Mouse (Mus musculus) limb, embryonic 11.5 days (tissue): ENCODE results near the gene Tmem161a. TPM values are rescaled to one million over a fixed set of nuclear protein-coding genes. Genes with fewer than 3 reads are reported as not detected.

Source experiments
- ATAC-seq: fragments of 200-750 bp; cut with Nextera tagmentation; 2 replicates; pipeline ENCODE4 v1.8.0; 2017; ENCODE audit warnings: low read depth; ENCODE audit not compliant: insufficient number of reproducible peaks, low FRiP score, low TSS enrichment
- DNase-seq: peaks from one replicate; pipeline ENCODE4 v3.0.0-alpha.2; 2015; ENCODE audit warnings: low spot score
- H3K27ac ChIP-seq: fragments of 300-500 bp; sonication (generic); replicated peaks from 2 replicates; pipeline ENCODE4 v1.5.1; 2014; ENCODE audit warnings: low read depth, mild to moderate bottlenecking, low read length
- H3K27me3 ChIP-seq: fragments of 300-500 bp; sonication (generic); 2 replicates; pipeline ENCODE4 v1.6.1; 2014; ENCODE audit warnings: mild to moderate bottlenecking, low read length, mixed read lengths; ENCODE audit not compliant: control insufficient read depth, insufficient read depth
- H3K36me3 ChIP-seq: fragments of 300-500 bp; sonication (generic); 2 replicates; pipeline ENCODE4 v1.6.1; 2014; ENCODE audit warnings: mild to moderate bottlenecking, low read length, moderate library complexity, mixed read lengths; ENCODE audit not compliant: control insufficient read depth, insufficient read depth
- H3K4me1 ChIP-seq: fragments of 300-500 bp; sonication (generic); 2 replicates; pipeline ENCODE4 v1.6.1; 2014; ENCODE audit warnings: low read length, mixed read lengths; ENCODE audit not compliant: control insufficient read depth, insufficient read depth
- H3K4me2 ChIP-seq: fragments of 300-500 bp; sonication (generic); 2 replicates; pipeline ENCODE4 v1.6.1; 2014; ENCODE audit warnings: low read depth, mild to moderate bottlenecking, moderate library complexity; ENCODE audit not compliant: severe bottlenecking
- H3K4me3 ChIP-seq: fragments of 300-500 bp; sonication (generic); 2 replicates; pipeline ENCODE4 v1.5.1; 2014; ENCODE audit warnings: low read depth, low read length
- H3K9ac ChIP-seq: fragments of 300-500 bp; sonication (generic); 2 replicates; pipeline ENCODE4 v1.6.1; 2014; ENCODE audit warnings: mild to moderate bottlenecking, low read length
- H3K9me3 ChIP-seq: fragments of 300-500 bp; sonication (generic); 2 replicates; pipeline ENCODE4 v1.6.1; 2016; ENCODE audit warnings: low read length; ENCODE audit not compliant: control insufficient read depth
- WGBS: fragments of 180-500 bp; shearing (Covaris S2); extraction: QIAGEN DNeasy Blood & Tissue Kit; methylation state at CpG from one replicate; pipeline ENCODE4 v1.1.7; 2014; 5-methylcytosine and 5-hydroxymethylcytosine counted together
- polyA plus RNA-seq: library from polyadenylated mRNA; unstranded; fragments of >200 nt; fragmentation: Nextera tagmentation; extraction: Ambion mirVana; gene quantifications from 2 replicates; pipeline ENCODE4 v1.2.1, GENCODE M21; 2014

The Tmem161a gene
- polyA plus RNA-seq, 1 experiment from 2014 or later, result 43.5 TPM

DNA sequence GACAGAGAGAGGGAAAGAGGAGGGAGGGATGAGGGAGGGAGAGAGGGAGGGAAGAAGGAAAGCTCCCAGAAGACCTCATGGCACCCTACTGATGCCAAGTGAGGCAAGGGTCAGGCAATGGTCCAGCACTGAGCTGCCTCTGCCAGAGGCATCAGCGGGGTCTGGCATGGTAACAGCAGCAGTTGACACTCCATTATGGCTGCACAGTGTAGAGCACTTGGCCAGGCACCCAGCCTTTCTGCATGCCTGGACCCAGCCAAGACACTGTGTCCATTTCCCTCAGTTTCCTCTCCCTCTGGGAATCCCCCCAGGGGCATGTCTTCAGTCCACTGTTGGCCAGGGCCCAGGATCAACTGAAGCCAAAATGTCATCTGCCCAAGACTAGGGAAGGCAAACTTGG is 44.4 kb downstream of the Tmem161a start:
- no peak overlapping the region for H3K27ac ChIP-seq
- H3K27me3 ChIP-seq, result no peaks in the 10 kb centered on the region
- H3K4me1 ChIP-seq, result peaks cover 12% of the 10 kb centered on the region; the same call in 1 of the 2 replicates
- ATAC-seq (no peak), DNase-seq (no peak)
- no peak overlapping the region for H3K9ac ChIP-seq
- H3K4me2 ChIP-seq, result no peak overlapping the region
- H3K4me3 ChIP-seq, result no peak overlapping the region
- no peaks in the 10 kb centered on the region for H3K9me3 ChIP-seq
- 88% methylated on average over 1 of the region's 1 CpGs for WGBS
- no peaks in the 10 kb centered on the region for H3K36me3 ChIP-seq

DNA sequence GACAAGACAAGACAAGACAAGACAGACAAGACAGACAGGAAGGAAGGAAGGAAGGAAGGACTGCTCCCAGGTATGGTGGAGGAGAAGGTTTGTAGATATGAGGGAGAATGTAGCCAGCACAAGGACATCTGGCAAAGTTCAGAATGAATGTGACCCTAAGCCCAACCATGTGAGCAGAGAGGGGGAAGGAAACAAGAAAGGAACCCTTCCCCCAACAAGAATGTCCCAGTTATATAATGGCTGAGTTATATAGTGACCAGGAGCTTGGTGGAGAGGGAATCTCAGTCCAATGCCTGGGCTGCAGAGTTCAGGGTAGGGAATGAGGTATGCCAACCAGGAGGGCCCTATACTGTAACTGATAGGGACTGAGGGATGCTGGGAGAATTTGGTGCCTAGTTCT is 45.3 kb downstream of the Tmem161a start:
- no peak overlapping the region for H3K4me3 ChIP-seq
- H3K9ac ChIP-seq, result no peak overlapping the region

DNA sequence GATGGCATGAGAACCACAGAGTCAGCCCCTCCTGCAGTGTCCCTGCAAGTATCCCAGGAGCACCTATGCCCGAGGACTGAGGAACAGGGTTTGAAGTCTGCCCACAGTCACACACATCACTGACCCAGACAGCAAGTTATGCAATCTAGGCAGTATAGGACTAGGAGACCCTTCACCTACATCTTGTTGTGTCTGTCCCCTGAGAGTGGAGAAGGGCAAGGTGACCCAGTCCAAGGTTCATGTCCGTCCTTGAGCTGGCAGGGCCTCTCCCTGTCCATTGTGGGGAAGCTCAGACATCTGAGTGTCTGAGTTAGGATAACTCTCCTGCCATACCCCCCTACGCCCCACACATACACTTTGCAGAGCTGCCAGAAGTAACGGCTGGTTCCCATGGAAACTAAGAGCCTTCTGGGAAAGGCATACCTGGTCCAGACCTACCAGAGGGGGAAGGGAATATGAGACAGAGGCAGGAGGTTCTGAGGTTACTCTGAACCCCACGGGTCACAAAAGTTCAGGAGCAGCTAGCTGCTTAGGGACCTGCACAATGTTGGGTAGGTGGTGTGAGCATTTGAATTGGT is 47.0 kb downstream of the Tmem161a start:
- Histone ChIP-seq H3K4me2 (no peak overlapping the region), H3K9ac (no peak overlapping the region; the same call in 1 of the 2 replicates), H3K27ac (no peak overlapping the region), H3K4me1 (peaks cover 10% of the 10 kb centered on the region; the same call in 1 of the 2 replicates), H3K9me3 (no peaks in the 10 kb centered on the region), H3K36me3 (no peaks in the 10 kb centered on the region), H3K27me3 (no peaks in the 10 kb centered on the region), H3K4me3 (no peak overlapping the region)
- 53% methylated on average over 5 of the region's 5 CpGs for WGBS
- ATAC-seq (peak; percentile 7; the same call in 1 of the 2 replicates), DNase-seq (no peak)

More for the DNA sequence above, 45.3 kb downstream of the Tmem161a start:
- no peak overlapping the region for H3K27ac ChIP-seq
- no peak for ATAC-seq
- no peaks in the 10 kb centered on the region for H3K27me3 ChIP-seq
- DNase-seq, result no peak
- H3K4me2 ChIP-seq, result no peak overlapping the region
- H3K4me1 ChIP-seq, result peaks cover 10% of the 10 kb centered on the region; the same call in 1 of the 2 replicates
- no peaks in the 10 kb centered on the region for H3K9me3 ChIP-seq
- H3K36me3 ChIP-seq, result no peaks in the 10 kb centered on the region

DNA sequence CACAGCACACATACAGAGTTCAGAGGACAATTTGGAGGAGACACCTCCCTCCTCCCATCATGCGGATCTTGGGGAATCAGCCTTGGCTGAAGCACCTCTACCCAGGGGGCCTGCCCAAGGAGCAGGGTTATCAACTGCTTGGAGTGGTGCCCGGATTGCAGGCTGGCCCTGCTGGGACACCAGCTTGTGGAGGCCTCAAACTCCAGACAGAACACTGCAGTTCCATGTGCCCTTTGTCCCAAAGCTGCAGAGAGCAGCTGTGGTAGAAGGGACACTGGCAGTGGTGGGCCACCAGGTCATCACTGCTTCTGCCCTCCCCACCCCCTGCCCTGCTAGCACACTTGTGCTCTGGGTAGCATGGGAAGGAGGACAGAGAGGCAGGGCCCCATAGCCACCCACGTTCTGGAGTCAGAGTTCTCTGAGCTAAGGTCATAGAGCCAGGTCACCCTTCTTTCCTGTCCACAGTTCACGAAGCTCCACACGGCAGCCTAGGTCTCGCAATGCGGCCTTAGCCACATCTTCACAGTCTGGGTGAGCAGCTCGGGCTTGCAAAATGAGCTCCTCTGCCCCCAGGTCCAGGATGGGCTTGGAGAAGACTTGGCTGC is 48.2 kb downstream of the Tmem161a start:
- H3K27me3 ChIP-seq, result no peaks in the 10 kb centered on the region
- 75% methylated on average over 8 of the region's 8 CpGs for WGBS
- H3K4me2 ChIP-seq, result no peak overlapping the region
- peaks cover 10% of the 10 kb centered on the region; the same call in 1 of the 2 replicates for H3K4me1 ChIP-seq
- H3K9ac ChIP-seq, result no peak overlapping the region
- no peak for ATAC-seq
- H3K4me3 ChIP-seq, result no peak overlapping the region
- no peak for DNase-seq
- no peaks in the 10 kb centered on the region for H3K9me3 ChIP-seq
- H3K36me3 ChIP-seq, result peaks cover 3% of the 10 kb centered on the region; the same call in 1 of the 2 replicates
- H3K27ac ChIP-seq, result no peak overlapping the region

DNA sequence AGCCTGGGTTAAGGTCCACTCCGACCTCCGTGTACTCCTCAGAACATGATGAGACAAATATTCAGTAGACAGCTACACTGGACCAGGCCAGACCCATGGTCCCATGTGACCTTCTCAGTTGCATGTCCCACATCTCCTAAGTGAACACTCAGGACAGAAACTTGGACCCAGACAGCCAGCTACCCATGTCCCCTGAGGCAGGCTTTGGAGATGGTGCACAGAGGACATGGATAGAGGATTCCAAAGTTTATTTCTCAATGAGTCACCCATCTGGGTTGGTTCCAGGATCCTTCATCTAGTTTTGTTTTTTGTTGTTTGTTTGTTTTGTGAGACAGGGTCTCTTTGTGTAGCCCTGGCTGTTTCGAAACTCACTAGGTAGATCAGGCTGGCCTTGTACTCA is 48.8 kb downstream of the Tmem161a start:
- H3K9me3 ChIP-seq, result no peaks in the 10 kb centered on the region
- H3K27ac ChIP-seq, result no peak overlapping the region
- H3K36me3 ChIP-seq, result peaks cover 3% of the 10 kb centered on the region; the same call in 1 of the 2 replicates
- 88% methylated on average over 3 of the region's 3 CpGs for WGBS
- peaks cover 10% of the 10 kb centered on the region; the same call in 1 of the 2 replicates for H3K4me1 ChIP-seq
- DNase-seq, result no peak
- no peak overlapping the region for H3K4me2 ChIP-seq
- H3K9ac ChIP-seq, result no peak overlapping the region
- no peaks in the 10 kb centered on the region for H3K27me3 ChIP-seq
- H3K4me3 ChIP-seq, result no peak overlapping the region
- no peak for ATAC-seq

DNA sequence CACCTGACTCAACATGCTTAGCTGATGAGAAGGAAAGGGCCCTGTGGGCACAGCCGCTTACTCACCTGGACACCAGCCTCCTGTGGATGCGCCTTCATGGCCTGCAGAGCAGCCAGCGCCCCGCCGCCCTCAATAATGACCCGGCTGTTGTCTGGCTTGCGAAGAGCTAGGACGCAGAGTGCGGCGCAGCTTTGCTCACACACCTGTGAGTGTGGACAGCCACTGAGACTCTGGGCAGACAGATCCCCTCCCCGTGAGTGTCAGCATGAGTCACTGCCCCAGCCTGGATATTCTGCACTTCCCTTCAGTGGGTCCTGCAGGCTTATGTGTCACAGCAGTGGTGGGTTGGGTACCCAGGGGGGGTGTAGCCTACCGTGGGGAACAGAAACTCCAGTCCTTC is 49.9 kb downstream of the Tmem161a start:
- Histone ChIP-seq H3K9ac (no peak overlapping the region), H3K27me3 (no peaks in the 10 kb centered on the region), H3K4me3 (no peak overlapping the region), H3K4me2 (no peak overlapping the region), H3K9me3 (no peaks in the 10 kb centered on the region), H3K27ac (no peak overlapping the region), H3K36me3 (peaks cover 3% of the 10 kb centered on the region; the same call in 1 of the 2 replicates), H3K4me1 (peaks cover 10% of the 10 kb centered on the region; the same call in 1 of the 2 replicates)
- 90% methylated on average over 12 of the region's 12 CpGs for WGBS
- DNase-seq (no peak), ATAC-seq (no peak)

DNA sequence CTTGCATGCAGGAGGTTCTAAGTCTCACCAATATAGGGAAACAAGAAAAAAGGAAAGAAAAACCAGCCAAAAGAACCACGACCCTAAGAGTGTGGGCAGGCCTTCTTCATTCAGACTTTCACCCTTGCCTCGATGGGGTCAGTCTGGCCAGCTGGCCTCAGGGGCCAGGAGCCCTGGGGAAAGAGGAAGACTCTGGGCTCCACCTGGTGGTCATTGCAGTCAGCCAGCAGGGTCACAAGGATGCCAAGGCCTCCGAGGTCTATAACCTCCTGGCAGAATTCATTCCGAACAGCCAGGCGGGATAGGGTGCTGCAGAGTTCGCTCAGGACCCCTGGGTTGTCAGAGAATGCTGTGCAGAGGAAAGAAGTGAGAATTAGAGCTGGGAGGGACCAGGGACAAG is 51.2 kb downstream of the Tmem161a start:
- Histone ChIP-seq H3K4me3 (no peak overlapping the region), H3K36me3 (peaks cover 3% of the 10 kb centered on the region; the same call in 1 of the 2 replicates), H3K9me3 (no peaks in the 10 kb centered on the region), H3K27ac (no peak overlapping the region), H3K4me1 (peaks cover 10% of the 10 kb centered on the region; the same call in 1 of the 2 replicates), H3K9ac (no peak overlapping the region; the same call in 1 of the 2 replicates), H3K4me2 (no peak overlapping the region), H3K27me3 (no peaks in the 10 kb centered on the region)
- 48% methylated on average over 6 of the region's 6 CpGs for WGBS
- ATAC-seq (no peak), DNase-seq (peak; percentile 53)

DNA sequence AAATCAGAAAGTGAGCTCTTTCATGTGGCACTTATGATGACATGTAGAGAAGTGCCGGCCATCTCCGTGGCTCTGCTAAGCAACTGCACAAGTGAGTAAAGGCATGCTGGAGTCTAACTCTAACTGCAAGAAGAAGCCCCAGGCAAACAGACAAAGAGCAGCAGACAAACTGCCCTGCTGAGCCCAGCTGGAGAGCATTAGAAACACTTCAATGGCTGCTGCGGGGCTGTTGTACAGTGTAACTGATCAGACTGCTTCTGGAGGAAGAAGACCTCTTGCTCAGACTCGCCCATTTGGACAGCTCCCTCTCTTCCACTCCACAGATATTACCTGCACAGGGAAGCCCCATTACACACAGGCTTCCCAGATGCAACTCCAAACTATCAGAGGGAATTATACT is 55.8 kb downstream of the Tmem161a start:
- Histone ChIP-seq H3K4me3 (no peak overlapping the region), H3K9ac (no peak overlapping the region), H3K27me3 (no peaks in the 10 kb centered on the region), H3K4me2 (no peak overlapping the region), H3K9me3 (no peaks in the 10 kb centered on the region), H3K4me1 (no peaks in the 10 kb centered on the region), H3K36me3 (peaks cover 9% of the 10 kb centered on the region), H3K27ac (no peak overlapping the region)
- 80% methylated on average over 4 of the region's 4 CpGs for WGBS
- no peak for DNase-seq
- no peak for ATAC-seq
